Comparison of ENCODE assay signal across 9 mouse cellular contexts in the genomic region with DNA sequence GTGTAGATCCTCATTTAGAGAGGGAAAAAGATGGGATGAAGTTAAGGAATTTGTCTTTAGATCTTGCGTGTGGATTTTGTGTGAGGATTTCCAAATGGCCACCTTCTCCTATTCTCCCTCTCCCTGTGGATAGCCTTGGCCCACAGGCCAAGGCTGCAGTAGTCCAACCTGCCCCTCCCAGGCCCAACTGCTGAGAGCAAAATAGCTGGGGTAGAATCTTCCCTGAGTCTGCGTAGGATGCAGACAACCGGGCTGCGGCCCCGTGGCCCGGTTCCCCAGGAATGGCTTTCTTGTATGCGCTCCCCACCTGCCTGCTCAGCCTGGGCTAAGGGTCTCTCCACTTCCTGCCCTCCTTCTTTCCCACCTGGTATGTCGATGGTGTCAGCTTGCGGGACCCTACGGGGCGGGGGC. TPM values are rescaled to one million over a fixed set of nuclear protein-coding genes. Genes with fewer than 3 reads are reported as not detected.
DNase-seq lines count a peak whose midpoint lies in the region; ATAC-seq lines count a peak whose summit lies in the region.
"Had no signal": no experiment of that assay in that cellular context is flagged by ENCODE, and none has a peak within 500 bp of the region (broad histone marks: within the 10 kb centered on the region; RNA-seq: fewer than 3 reads in every experiment).

No protein-coding gene starts in this region.

- DNase-seq in kidney, postnatal 25 days: no peak
- DNase-seq in embryonic facial prominence, embryonic 11.5 days (ENCODE audit: low spot score): no peak
- DNase-seq in right cerebral cortex, postnatal 14 days: no peak
- DNase-seq in frontal cortex, postnatal 14 days (ENCODE audit: low spot score in 2 of 2): no peak
- no peak for DNase-seq in left cerebral cortex, adult 18-20 months (ENCODE audit: low spot score in 2 of 2)

- WGBS in kidney, embryonic 15.5 days: 9% methylated on average over 11 of the region's 11 CpGs
- 6% methylated on average over 7 of the region's 11 CpGs for WGBS in embryonic facial prominence, embryonic 11.5 days
- WGBS in intestine, embryonic 15.5 days: 15% methylated on average over 11 of the region's 11 CpGs
- WGBS in neural tube, embryonic 13.5 days: 9% methylated on average over 11 of the region's 11 CpGs

- H3K27ac ChIP-seq in kidney, embryonic 15.5 days: peak overlapping the region; percentile 97
- H3K27ac ChIP-seq in embryonic facial prominence, embryonic 11.5 days (replicated peaks; ENCODE audit: low read depth, low read length): peak overlapping the region; percentile 92
- H3K27ac ChIP-seq in intestine, embryonic 15.5 days: peak overlapping the region; percentile 87
- H3K27ac ChIP-seq in neural tube, embryonic 13.5 days (replicated peaks): peak overlapping the region; percentile 100

- no peaks in the 10 kb centered on the region for H3K36me3 ChIP-seq in kidney, embryonic 15.5 days
- no peaks in the 10 kb centered on the region; the same call in 1 of the 2 replicates for H3K36me3 ChIP-seq in embryonic facial prominence, embryonic 11.5 days (replicated peaks; ENCODE audit: control insufficient read depth, insufficient read depth, low read depth, low read length)
- H3K36me3 ChIP-seq in intestine, embryonic 15.5 days: no peaks in the 10 kb centered on the region
- H3K36me3 ChIP-seq in neural tube, embryonic 13.5 days: no peaks in the 10 kb centered on the region

- H3K4me1 ChIP-seq in kidney, embryonic 15.5 days: peaks cover 69% of the 10 kb centered on the region
- peaks cover 34% of the 10 kb centered on the region for H3K4me1 ChIP-seq in embryonic facial prominence, embryonic 11.5 days (ENCODE audit: control insufficient read depth, insufficient read depth, low read length)
- peaks cover 57% of the 10 kb centered on the region for H3K4me1 ChIP-seq in intestine, embryonic 15.5 days (replicated peaks)
- H3K4me1 ChIP-seq in neural tube, embryonic 13.5 days (replicated peaks): peaks cover 72% of the 10 kb centered on the region

- H3K9ac ChIP-seq in kidney, embryonic 15.5 days: peak overlapping the region; percentile 95
- H3K9ac ChIP-seq in embryonic facial prominence, embryonic 11.5 days (replicated peaks; ENCODE audit: low read length): peak overlapping the region; percentile 99
- peak overlapping the region; percentile 9 for H3K9ac ChIP-seq in intestine, embryonic 15.5 days
- peak overlapping the region; percentile 100 for H3K9ac ChIP-seq in neural tube, embryonic 13.5 days

- H3K9me3 ChIP-seq in kidney, embryonic 15.5 days (replicated peaks): no peaks in the 10 kb centered on the region
- no peaks in the 10 kb centered on the region for H3K9me3 ChIP-seq in embryonic facial prominence, embryonic 11.5 days (replicated peaks; ENCODE audit: control insufficient read depth, low read length)
- H3K9me3 ChIP-seq in intestine, embryonic 15.5 days: no peaks in the 10 kb centered on the region
- H3K9me3 ChIP-seq in neural tube, embryonic 13.5 days: no peaks in the 10 kb centered on the region

- H3K4me3 ChIP-seq in kidney, embryonic 15.5 days (replicated peaks): peak overlapping the region; percentile 87
- peak overlapping the region; percentile 14 for H3K4me3 ChIP-seq in embryonic facial prominence, embryonic 11.5 days (ENCODE audit: low read depth, low read length)
- peak overlapping the region; percentile 17; the same call in 1 of the 2 replicates for H3K4me3 ChIP-seq in intestine, embryonic 15.5 days (replicated peaks)
- peak overlapping the region; percentile 79 for H3K4me3 ChIP-seq in neural tube, embryonic 13.5 days

- H3K27me3 ChIP-seq in kidney, embryonic 15.5 days: no peaks in the 10 kb centered on the region
- H3K27me3 ChIP-seq in embryonic facial prominence, embryonic 11.5 days (ENCODE audit: control insufficient read depth, insufficient read depth, low read length): no peaks in the 10 kb centered on the region
- H3K27me3 ChIP-seq in intestine, embryonic 15.5 days (replicated peaks): no peaks in the 10 kb centered on the region
- H3K27me3 ChIP-seq in neural tube, embryonic 13.5 days: no peaks in the 10 kb centered on the region
- H3K27me3 ChIP-seq: Patski had no signal

- peak overlapping the region; percentile 90 for H3K4me2 ChIP-seq in kidney, embryonic 15.5 days
- peak overlapping the region; percentile 99 for H3K4me2 ChIP-seq in embryonic facial prominence, embryonic 11.5 days (ENCODE audit: low read depth, low read length)
- H3K4me2 ChIP-seq in intestine, embryonic 15.5 days (replicated peaks): peak overlapping the region; percentile 97
- peak overlapping the region; percentile 99 for H3K4me2 ChIP-seq in neural tube, embryonic 13.5 days

- no peak for ATAC-seq in kidney, embryonic 15.5 days (replicated peaks; ENCODE audit: low FRiP score)
- ATAC-seq in embryonic facial prominence, embryonic 11.5 days (replicated peaks; ENCODE audit: insufficient number of reproducible peaks, low FRiP score, low TSS enrichment, low read depth): no peak
- ATAC-seq in intestine, embryonic 15.5 days: no peak
- no peak for ATAC-seq in neural tube, embryonic 13.5 days (ENCODE audit: low read depth)
- ATAC-seq: Patski had no signal

RNA-seq across cellular contexts. Expression of gene Bahcc1, which starts 6.8 kb away (rescaled TPM):
- 11.8 and 14.1 TPM in 2 replicates for polyA plus RNA-seq in kidney, embryonic 15.5 days (2015; fragmentation: Nextera tagmentation; extraction: Ambion mirVana)
- 13.5 and 15.2 TPM in 2 replicates for polyA plus RNA-seq in embryonic facial prominence, embryonic 11.5 days (2014; fragmentation: Nextera tagmentation; extraction: Ambion mirVana)
- 5.8 and 7.1 TPM in 2 replicates for polyA plus RNA-seq in intestine, embryonic 15.5 days (2015; fragmentation: Nextera tagmentation; extraction: Ambion mirVana)
- 13.6 and 15.3 TPM in 2 replicates for polyA plus RNA-seq in neural tube, embryonic 13.5 days (2015; fragmentation: Nextera tagmentation; extraction: Ambion mirVana)
- 10 to 100 TPM; 18.8 to 19.0 TPM for total RNA-seq in left cerebral cortex, adult 18-20 months (2021)

Comparison
In these comparisons a context has a peak if more than half of its experiments do, and no peak if none do; other contexts are left out.
1. H3K4me3 ChIP-seq: peak in every context shown above with its lines; median percentile 87 in kidney, embryonic 15.5 days; 79 in neural tube, embryonic 13.5 days; 17 in intestine, embryonic 15.5 days; 14 in embryonic facial prominence, embryonic 11.5 days.
2. H3K9ac ChIP-seq: peak in every context shown above with its lines; median percentile 100 in neural tube, embryonic 13.5 days; 99 in embryonic facial prominence, embryonic 11.5 days; 95 in kidney, embryonic 15.5 days; 9 in intestine, embryonic 15.5 days.